Mouse (Mus musculus) stomach, postnatal 0 days (tissue): ENCODE results near the gene Tgfb3.

Experiments
- CTCF ChIP-seq: IDR thresholded peaks from 2 replicates; pipeline ENCODE4 v1.5.1; 2016; ENCODE audit warnings: antibody characterized with exemption, low read depth, mild to moderate bottlenecking, moderate library complexity
- EP300 ChIP-seq: optimal IDR thresholded peaks from 2 replicates; pipeline ENCODE3; 2016; ENCODE audit warnings: antibody characterized with exemption

DNA sequence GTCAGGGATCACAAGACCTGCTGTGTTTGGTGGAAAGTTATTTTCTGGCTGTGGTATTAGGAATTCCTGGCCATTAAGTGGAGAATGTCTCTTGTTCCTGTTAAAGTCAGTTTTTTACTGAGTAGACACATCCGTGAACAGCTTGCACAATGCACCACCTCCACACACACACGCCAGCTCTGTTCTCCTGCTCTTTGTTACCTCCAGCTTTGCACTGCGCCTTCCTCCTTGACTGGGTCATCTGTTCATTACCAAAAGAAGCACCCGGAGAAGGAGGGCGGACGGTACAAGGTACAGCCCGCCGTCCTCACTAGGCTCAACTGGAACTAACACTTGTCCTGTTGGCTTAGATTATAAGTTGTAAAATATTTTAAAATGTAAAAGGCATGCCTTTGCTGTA is 23.8 kb upstream of the Tgfb3 start:
- no peak for TF ChIP-seq CTCF
- TF ChIP-seq EP300: no peak
